ENCODE assay signal across 10 mouse cellular contexts in the genomic region with DNA sequence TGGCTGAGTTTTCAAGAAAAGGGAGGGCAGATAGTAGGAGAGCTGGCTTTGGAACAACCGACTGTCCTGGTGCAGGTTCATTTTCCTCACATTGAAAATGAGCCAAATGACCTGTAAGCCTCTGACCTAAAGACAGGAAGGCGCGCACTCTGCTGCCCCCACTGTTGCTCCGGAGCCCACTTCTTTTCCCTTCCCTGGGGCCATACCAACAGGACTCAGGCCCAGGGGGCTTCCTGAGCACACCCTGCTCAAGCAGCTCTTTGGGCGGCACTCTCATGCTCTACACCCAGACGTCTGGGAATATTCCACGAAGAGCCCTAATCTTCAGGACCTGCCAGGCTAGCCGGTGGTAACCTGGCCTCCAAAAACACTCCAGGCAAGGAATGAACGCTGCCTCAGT. TPM values are rescaled to one million over a fixed set of nuclear protein-coding genes. Genes with fewer than 3 reads are reported as not detected.
DNase-seq lines count a peak whose midpoint lies in the region; ATAC-seq and TF ChIP-seq lines count a peak whose summit lies in the region.
"Had no signal": no experiment of that assay in that cellular context is flagged by ENCODE, and none has a peak within 500 bp of the region (broad histone marks: within the 10 kb centered on the region; RNA-seq: fewer than 3 reads in every experiment).

No protein-coding gene starts in this region.

- peaks cover 6% of the 10 kb centered on the region; the same call in 1 of the 2 replicates for H3K4me1 ChIP-seq in embryonic facial prominence, embryonic 12.5 days
- no peaks in the 10 kb centered on the region for H3K4me1 ChIP-seq in intestine, postnatal 0 days (replicated peaks; ENCODE audit: control insufficient read depth, insufficient read depth, low read length)
- peaks cover 30% of the 10 kb centered on the region for H3K4me1 ChIP-seq in neural tube, embryonic 15.5 days

- no peak for ATAC-seq in embryonic facial prominence, embryonic 12.5 days (ENCODE audit: insufficient number of reproducible peaks, insufficient read depth, low FRiP score, low TSS enrichment)
- no peak for ATAC-seq in intestine, postnatal 0 days
- peak; percentile 19; the same call in 1 of the 2 replicates for ATAC-seq in neural tube, embryonic 15.5 days (ENCODE audit: low FRiP score)

- TF ChIP-seq CTCF in left cerebral cortex, adult 2 months (IDR thresholded peaks at IDR 0.05) = no peak
- no peak for TF ChIP-seq CTCF in intestine, postnatal 0 days (IDR thresholded peaks at IDR 0.05; ENCODE audit: low read depth)

- H3K9ac ChIP-seq in embryonic facial prominence, embryonic 12.5 days = no peak overlapping the region
- no peak overlapping the region for H3K9ac ChIP-seq in intestine, postnatal 0 days (ENCODE audit: low read depth, low read length)
- peak overlapping the region; percentile 58; the same call in 1 of the 2 replicates for H3K9ac ChIP-seq in neural tube, embryonic 15.5 days (replicated peaks)

- intact Hi-C loops in left cerebral cortex, adult 2 months (cut with DNase I) = no loop called here

- peaks cover 51% of the 10 kb centered on the region for H3K27me3 ChIP-seq in embryonic facial prominence, embryonic 12.5 days
- peaks cover 22% of the 10 kb centered on the region for H3K27me3 ChIP-seq in intestine, postnatal 0 days (replicated peaks; ENCODE audit: control insufficient read depth, insufficient read depth, low read length)
- H3K27me3 ChIP-seq in neural tube, embryonic 15.5 days (replicated peaks) = peaks cover 13% of the 10 kb centered on the region

- no peaks in the 10 kb centered on the region for H3K9me3 ChIP-seq in embryonic facial prominence, embryonic 12.5 days
- H3K9me3 ChIP-seq in intestine, postnatal 0 days (ENCODE audit: control insufficient read depth) = no peaks in the 10 kb centered on the region
- no peaks in the 10 kb centered on the region for H3K9me3 ChIP-seq in neural tube, embryonic 15.5 days (replicated peaks)

- peak overlapping the region; percentile 97 for H3K4me2 ChIP-seq in embryonic facial prominence, embryonic 12.5 days (replicated peaks)
- H3K4me2 ChIP-seq in intestine, postnatal 0 days (replicated peaks; ENCODE audit: low read depth) = peak overlapping the region; percentile 68
- H3K4me2 ChIP-seq in neural tube, embryonic 15.5 days = peak overlapping the region; percentile 87

- no peak for DNase-seq in left cerebral cortex, adult 2 months (ENCODE audit: extremely low spot score in 1 of 2, low spot score in 2 of 2)
- no peak for DNase-seq in left cerebral cortex, adult 9 months (ENCODE audit: low spot score in 2 of 2)
- DNase-seq in adrenal gland, postnatal 4 days (ENCODE audit: low spot score in 2 of 2) = no peak
- DNase-seq in thymus, adult 18-20 months = no peak
- no peak for DNase-seq in cerebellum, postnatal 36 days

- peak overlapping the region; percentile 79 for H3K27ac ChIP-seq in left cerebral cortex, adult 2 months
- H3K27ac ChIP-seq in embryonic facial prominence, embryonic 12.5 days = no peak overlapping the region
- H3K27ac ChIP-seq in intestine, postnatal 0 days (ENCODE audit: low read depth, low read length) = no peak overlapping the region
- H3K27ac ChIP-seq in neural tube, embryonic 15.5 days (replicated peaks) = no peak overlapping the region

- 9% methylated on average over 9 of the region's 9 CpGs for WGBS in embryonic facial prominence, embryonic 12.5 days
- 17% methylated on average over 9 of the region's 9 CpGs for WGBS in intestine, postnatal 0 days
- WGBS in neural tube, embryonic 15.5 days = 6% methylated on average over 9 of the region's 9 CpGs

- no peaks in the 10 kb centered on the region for H3K36me3 ChIP-seq in embryonic facial prominence, embryonic 12.5 days
- no peaks in the 10 kb centered on the region for H3K36me3 ChIP-seq in intestine, postnatal 0 days (ENCODE audit: control insufficient read depth, insufficient read depth)
- no peaks in the 10 kb centered on the region for H3K36me3 ChIP-seq in neural tube, embryonic 15.5 days

- no peak overlapping the region for H3K4me3 ChIP-seq in left cerebral cortex, adult 2 months
- H3K4me3 ChIP-seq in embryonic facial prominence, embryonic 12.5 days = peak overlapping the region; percentile 66; the same call in 1 of the 2 replicates
- 0 out of 2 replicates have a peak overlapping the region, but pooled peaks have one; percentile 46 for H3K4me3 ChIP-seq in intestine, postnatal 0 days (ENCODE audit: low read depth, low read length)
- peak overlapping the region; percentile 52 for H3K4me3 ChIP-seq in neural tube, embryonic 15.5 days (replicated peaks)

RNA-seq across cellular contexts. Expression of gene Tm6sf1, which starts 0.6 kb away (rescaled TPM):
- 10 to 100 TPM; 30.9 to 33.7 TPM for total RNA-seq in left cerebral cortex, adult 2 months (2021)
- polyA plus RNA-seq in embryonic facial prominence, embryonic 12.5 days (2016; fragmentation: Nextera tagmentation; extraction: Ambion mirVana) = 15.8 and 16.0 TPM in 2 replicates
- polyA plus RNA-seq in intestine, postnatal 0 days (2015; fragmentation: Nextera tagmentation; extraction: Ambion mirVana) = 16.5 and 17.8 TPM in 2 replicates
- 15.1 and 25.6 TPM in 2 replicates for polyA plus RNA-seq in neural tube, embryonic 15.5 days (2015; fragmentation: Nextera tagmentation; extraction: Ambion mirVana)
- 10 to 100 TPM; 15.2 to 16.3 TPM for total RNA-seq in adrenal gland, postnatal 4 days (2021)

RNA-seq across cellular contexts. Expression of gene Gm10160, which starts 2.6 kb away (rescaled TPM):
- not detected for total RNA-seq in left cerebral cortex, adult 2 months (2021)
- not detected in 2 replicates for polyA plus RNA-seq in embryonic facial prominence, embryonic 12.5 days (2016; fragmentation: Nextera tagmentation; extraction: Ambion mirVana)
- polyA plus RNA-seq in intestine, postnatal 0 days (2015; fragmentation: Nextera tagmentation; extraction: Ambion mirVana) = not detected in 2 replicates
- polyA plus RNA-seq in neural tube, embryonic 15.5 days (2015; fragmentation: Nextera tagmentation; extraction: Ambion mirVana) = not detected in 2 replicates
- not detected for total RNA-seq in adrenal gland, postnatal 4 days (2021)
- total RNA-seq: layer of hippocampus, postnatal 25 days had no signal
- polyA plus RNA-seq: erythroblast, embryonic 14.5 days had no signal

RNA-seq across cellular contexts. Expression of gene Btbd1, which starts 29.0 kb away (rescaled TPM):
- 100 to 1,000 TPM; 110 to 111 TPM for total RNA-seq in left cerebral cortex, adult 2 months (2021)
- 83.2 and 86.0 TPM in 2 replicates for polyA plus RNA-seq in embryonic facial prominence, embryonic 12.5 days (2016; fragmentation: Nextera tagmentation; extraction: Ambion mirVana)
- polyA plus RNA-seq in intestine, postnatal 0 days (2015; fragmentation: Nextera tagmentation; extraction: Ambion mirVana) = 41.0 and 42.7 TPM in 2 replicates
- 93.1 and 96.6 TPM in 2 replicates for polyA plus RNA-seq in neural tube, embryonic 15.5 days (2015; fragmentation: Nextera tagmentation; extraction: Ambion mirVana)
- 100 to 1,000 TPM; 101 to 102 TPM for total RNA-seq in adrenal gland, postnatal 4 days (2021)
